Mouse (Mus musculus) liver, embryonic 15.5 days (tissue): ENCODE data around the gene Mpst. TPM values are rescaled to one million over a fixed set of nuclear protein-coding genes. Genes with fewer than 3 reads are reported as not detected.
A peak's percentile ranks its signal among the peaks of the same experiment; 100 is the strongest.

Experiments
- ATAC-seq: fragments of 200-750 bp; cut with Nextera tagmentation; 2 replicates; pipeline ENCODE4 v1.8.0; 2017; ENCODE audit warnings: moderate number of reproducible peaks, mild to moderate bottlenecking, moderate library complexity; ENCODE audit not compliant: insufficient read depth
- H3K27ac ChIP-seq: fragments of 300-500 bp; sonication (generic); replicated peaks from 2 replicates; pipeline ENCODE4 v1.5.1; 2015; ENCODE audit warnings: mild to moderate bottlenecking, inconsistent platforms
- H3K27me3 ChIP-seq: fragments of 300-500 bp; sonication (generic); 2 replicates; pipeline ENCODE4 v1.6.1; 2015; ENCODE audit warnings: mild to moderate bottlenecking, inconsistent platforms
- H3K36me3 ChIP-seq: fragments of 300-500 bp; sonication (generic); replicated peaks from 2 replicates; pipeline ENCODE4 v1.6.1; 2015; ENCODE audit warnings: moderate library complexity, mild to moderate bottlenecking, inconsistent platforms
- H3K4me1 ChIP-seq: fragments of 300-500 bp; sonication (generic); replicated peaks from 2 replicates; pipeline ENCODE4 v1.6.1; 2015; ENCODE audit warnings: inconsistent platforms
- H3K4me2 ChIP-seq: fragments of 300-500 bp; sonication (generic); 2 replicates; pipeline ENCODE4 v1.6.1; 2015; ENCODE audit warnings: moderate library complexity, mild to moderate bottlenecking, inconsistent platforms
- H3K4me3 ChIP-seq: fragments of 300-500 bp; sonication (generic); replicated peaks from 2 replicates; pipeline ENCODE4 v1.5.1; 2015; ENCODE audit warnings: mild to moderate bottlenecking, inconsistent platforms
- H3K9ac ChIP-seq: fragments of 300-500 bp; sonication (generic); 2 replicates; pipeline ENCODE4 v1.6.1; 2015; ENCODE audit warnings: moderate library complexity, mild to moderate bottlenecking, inconsistent platforms
- H3K9me3 ChIP-seq: fragments of 300-500 bp; sonication (generic); replicated peaks from 2 replicates; pipeline ENCODE4 v1.6.1; 2016; ENCODE audit warnings: inconsistent platforms
- WGBS: fragments of 180-500 bp; shearing (Covaris S2); methylation state at CpG from one replicate; pipeline ENCODE4 v1.1.7; 2015; ENCODE audit warnings: mixed read lengths; ENCODE audit not compliant: insufficient replicate concordance; 5-methylcytosine and 5-hydroxymethylcytosine counted together
- polyA plus RNA-seq: library from polyadenylated mRNA; unstranded; fragments of >200 nt; fragmentation: Nextera tagmentation; extraction: Ambion mirVana; gene quantifications from 2 replicates; pipeline ENCODE4 v1.2.1, GENCODE M21; 2015

Mpst gene
- polyA plus RNA-seq, 1 experiment from 2014 or later = 5.6 TPM

DNA sequence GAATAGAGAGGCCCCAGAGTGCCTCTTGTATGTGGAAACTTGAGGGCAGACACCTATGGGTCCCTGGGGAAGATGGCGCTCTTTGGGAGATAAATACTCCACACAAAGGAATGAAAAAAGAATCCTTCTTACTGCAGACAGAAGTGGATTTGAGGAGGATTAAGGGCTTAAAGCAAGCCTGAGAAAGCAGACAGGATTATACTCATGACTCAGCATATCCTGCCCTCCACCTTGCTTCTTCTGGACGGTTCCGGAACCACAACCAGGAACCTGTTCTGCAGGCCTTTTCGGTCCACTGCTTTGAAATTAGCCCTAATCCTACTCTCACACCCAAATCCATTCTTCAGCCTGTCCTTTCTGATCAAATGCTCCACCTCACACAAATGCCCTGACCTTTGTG, 24.1 kb upstream of the Mpst start:
- Histone ChIP-seq H3K4me2 (no peak overlapping the region), H3K27ac (no peak overlapping the region), H3K4me1 (peaks cover 12% of the 10 kb centered on the region), H3K27me3 (peaks cover 10% of the 10 kb centered on the region; the same call in 1 of the 2 replicates), H3K36me3 (no peaks in the 10 kb centered on the region), H3K9me3 (no peaks in the 10 kb centered on the region), H3K9ac (no peak overlapping the region), H3K4me3 (no peak overlapping the region)
- 71% methylated on average over 4 of the region's 4 CpGs for WGBS
- no peak for ATAC-seq

DNA sequence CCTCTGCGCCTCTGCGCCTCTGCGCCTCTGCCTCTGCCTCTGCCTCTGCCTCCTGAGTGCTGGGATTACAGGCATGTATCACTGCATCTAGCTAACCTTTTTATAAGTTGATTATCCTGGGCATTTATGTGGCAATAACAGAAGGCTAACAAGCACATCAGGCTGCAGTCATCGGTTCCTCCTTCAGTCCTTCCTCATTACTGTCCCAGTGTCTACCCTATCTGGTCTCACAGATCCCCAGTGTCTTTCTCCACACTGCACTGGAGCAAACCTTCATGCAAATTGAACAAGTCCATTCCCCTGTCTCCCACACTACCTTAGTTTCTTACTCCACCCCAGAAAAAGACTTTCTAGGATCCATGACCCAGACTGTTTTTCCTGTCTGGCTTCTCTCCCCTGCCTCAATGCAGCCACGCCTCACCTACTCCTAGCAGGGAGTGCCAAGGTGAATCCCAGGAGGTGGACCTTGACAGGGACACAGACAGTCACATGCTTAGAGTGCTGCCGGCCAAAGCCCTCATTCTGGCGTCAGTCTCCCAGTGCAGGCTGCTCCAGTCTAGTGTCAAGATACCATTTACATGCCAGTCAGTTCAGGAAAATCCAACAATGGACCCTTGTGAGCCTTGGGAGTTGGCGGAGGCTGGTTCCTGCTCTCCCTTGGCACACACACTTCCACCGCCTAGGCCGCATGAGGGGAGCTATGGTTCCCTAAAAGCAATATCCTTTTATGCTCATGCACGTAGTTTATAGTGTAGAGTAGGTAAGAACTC, 22.6 kb upstream of the Mpst start:
- no peaks in the 10 kb centered on the region for H3K9me3 ChIP-seq
- no peak overlapping the region for H3K4me3 ChIP-seq
- H3K27me3 ChIP-seq = peaks cover 10% of the 10 kb centered on the region; the same call in 1 of the 2 replicates
- H3K9ac ChIP-seq = no peak overlapping the region
- no peak for ATAC-seq
- H3K4me1 ChIP-seq = peaks cover 12% of the 10 kb centered on the region
- H3K36me3 ChIP-seq = no peaks in the 10 kb centered on the region
- H3K4me2 ChIP-seq = no peak overlapping the region
- H3K27ac ChIP-seq = no peak overlapping the region
- 67% methylated on average over 11 of the region's 11 CpGs for WGBS

DNA sequence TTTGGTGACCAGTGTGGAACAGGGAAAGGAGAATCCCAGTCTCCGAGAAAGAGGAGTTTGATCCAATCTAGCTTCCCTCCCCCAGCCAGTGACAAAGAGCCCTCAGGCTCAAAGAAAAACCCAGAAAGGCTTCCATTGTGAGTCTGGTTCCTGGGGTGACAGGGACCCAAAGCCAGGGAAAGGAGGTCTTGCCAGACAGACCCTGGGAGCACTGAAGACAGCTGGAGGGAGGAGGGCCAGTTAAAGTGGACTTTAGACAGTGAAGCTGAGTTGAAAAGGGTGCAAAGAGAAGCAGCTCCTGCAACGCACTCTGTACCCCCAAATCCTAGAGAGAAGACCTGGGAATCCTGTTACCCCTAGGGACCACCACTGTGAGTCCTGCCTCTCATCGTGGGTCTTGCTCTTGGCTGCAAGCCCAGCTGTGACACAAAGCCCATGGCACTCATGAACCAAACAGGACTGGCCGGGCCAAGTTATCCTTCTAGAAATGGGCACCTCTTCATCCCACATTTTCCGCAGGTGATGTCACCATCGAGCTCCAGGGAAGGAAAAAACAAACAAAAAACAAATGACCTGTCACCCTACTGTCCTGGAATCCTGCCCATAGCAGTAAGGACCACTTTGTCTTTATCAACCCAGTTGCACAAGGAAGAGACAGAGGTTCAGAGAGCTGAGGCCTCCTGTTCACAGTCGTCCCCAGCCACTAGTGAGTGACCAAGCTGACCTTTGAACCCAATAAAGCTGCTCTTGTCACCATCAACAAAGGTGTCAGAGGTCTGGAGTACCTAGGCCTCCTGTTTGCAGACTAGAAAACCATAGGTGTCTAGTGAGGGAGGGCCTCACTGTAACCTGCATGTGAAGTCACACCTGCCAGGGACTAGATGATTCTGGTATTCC, 21.7 kb upstream of the Mpst start:
- Histone ChIP-seq H3K27ac (no peak overlapping the region), H3K36me3 (no peaks in the 10 kb centered on the region), H3K4me2 (no peak overlapping the region), H3K9ac (no peak overlapping the region), H3K27me3 (peaks cover 10% of the 10 kb centered on the region; the same call in 1 of the 2 replicates), H3K4me1 (peaks cover 12% of the 10 kb centered on the region), H3K9me3 (no peaks in the 10 kb centered on the region), H3K4me3 (no peak overlapping the region)
- WGBS = 57% methylated on average over 7 of the region's 7 CpGs
- ATAC-seq = peak; percentile 45

DNA sequence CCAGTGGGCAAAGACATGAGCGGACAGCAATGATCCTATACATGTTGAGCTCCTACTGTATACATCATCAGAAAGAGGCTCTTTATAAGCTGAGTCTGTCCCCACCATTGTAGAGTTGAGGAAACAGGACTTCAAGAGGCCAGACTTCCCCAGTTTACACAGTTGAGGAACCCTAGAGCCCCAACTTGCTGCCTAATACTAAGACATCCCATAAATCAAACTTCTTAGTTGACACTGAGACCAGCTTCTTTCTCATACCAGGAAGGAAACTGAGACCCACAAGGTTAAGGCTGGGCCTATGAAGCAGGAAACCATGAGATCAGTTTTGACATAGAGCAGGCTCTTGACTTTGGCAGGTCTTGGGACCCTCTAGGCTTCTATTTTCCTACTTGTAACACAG, 20.7 kb upstream of the Mpst start:
- Histone ChIP-seq H3K9ac (no peak overlapping the region), H3K4me1 (peaks cover 12% of the 10 kb centered on the region), H3K36me3 (no peaks in the 10 kb centered on the region), H3K4me3 (no peak overlapping the region), H3K27ac (no peak overlapping the region), H3K27me3 (peaks cover 10% of the 10 kb centered on the region; the same call in 1 of the 2 replicates), H3K4me2 (no peak overlapping the region), H3K9me3 (no peaks in the 10 kb centered on the region)
- 58% methylated on average over 1 of the region's 1 CpGs for WGBS
- ATAC-seq = no peak

DNA sequence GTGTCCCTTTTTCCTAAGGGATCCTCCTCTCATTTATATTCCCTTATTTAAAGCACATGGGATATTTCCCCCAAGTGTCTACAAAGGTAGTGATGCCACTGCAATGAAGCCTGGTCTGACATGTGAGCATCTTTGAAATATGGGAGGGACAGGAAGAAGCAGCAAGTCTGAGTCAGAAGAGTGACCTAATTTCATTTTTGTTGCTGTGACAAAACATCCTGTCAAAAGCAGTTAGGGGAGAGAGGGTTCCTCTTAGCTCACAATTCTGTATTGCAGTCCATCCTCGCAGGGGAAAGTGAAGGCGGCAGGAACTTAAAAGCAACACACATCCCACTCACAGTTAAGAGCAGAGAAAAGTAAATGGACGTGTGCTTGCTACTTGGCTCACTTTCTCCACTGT, 15.4 kb upstream of the Mpst start:
- no peak overlapping the region for H3K9ac ChIP-seq
- H3K36me3 ChIP-seq = no peaks in the 10 kb centered on the region
- H3K4me3 ChIP-seq = no peak overlapping the region
- H3K4me1 ChIP-seq = no peaks in the 10 kb centered on the region
- 45% methylated on average over 3 of the region's 3 CpGs for WGBS
- no peak overlapping the region for H3K27ac ChIP-seq
- no peaks in the 10 kb centered on the region for H3K9me3 ChIP-seq
- no peak for ATAC-seq
- peaks cover 21% of the 10 kb centered on the region for H3K27me3 ChIP-seq
- no peak overlapping the region for H3K4me2 ChIP-seq

DNA sequence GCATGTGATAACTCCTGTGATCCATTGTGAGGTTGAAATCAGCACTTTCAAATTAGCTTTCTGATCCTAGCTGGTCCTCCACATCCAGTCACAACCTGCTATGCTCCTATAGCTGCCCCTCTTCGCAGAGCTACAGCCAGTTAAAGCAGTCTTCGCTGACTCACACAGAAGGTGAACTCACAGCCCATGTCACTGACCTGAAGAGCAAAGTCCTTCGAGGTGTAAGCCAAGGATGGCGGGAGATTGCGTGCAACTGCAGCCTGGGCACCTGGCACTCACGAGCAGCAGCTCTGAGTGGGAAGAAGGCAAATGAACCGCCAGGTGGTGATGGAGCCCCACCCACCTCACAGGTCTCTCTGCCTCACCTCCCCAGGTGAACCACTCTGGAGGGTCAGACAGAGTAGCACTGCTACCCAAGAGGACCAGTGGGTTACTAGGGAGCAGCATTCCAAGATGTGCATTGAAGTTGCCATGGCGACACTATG, 10.7 kb upstream of the Mpst start, which contains the start of gene Tex33:
Gene Tex33 (minus strand): TSS at position 435 of the 485 bp plus-strand sequence.
- Histone ChIP-seq H3K4me1 (peaks cover under 1% of the 10 kb centered on the region; the same call in 1 of the 2 replicates), H3K4me2 (no peak within 1 kb of the TSS), H3K27me3 (peaks cover 17% of the 10 kb centered on the region), H3K36me3 (peaks cover 11% of the 10 kb centered on the region; the same call in 1 of the 2 replicates), H3K4me3 (no peak within 1 kb of the TSS), H3K27ac (no peak within 1 kb of the TSS), H3K9me3 (no peaks in the 10 kb centered on the region), H3K9ac (no peak within 1 kb of the TSS)
- no peak for ATAC-seq
- whole genome bisulfite sequencing = 81% methylated on average over 8 of the region's 8 CpGs

DNA sequence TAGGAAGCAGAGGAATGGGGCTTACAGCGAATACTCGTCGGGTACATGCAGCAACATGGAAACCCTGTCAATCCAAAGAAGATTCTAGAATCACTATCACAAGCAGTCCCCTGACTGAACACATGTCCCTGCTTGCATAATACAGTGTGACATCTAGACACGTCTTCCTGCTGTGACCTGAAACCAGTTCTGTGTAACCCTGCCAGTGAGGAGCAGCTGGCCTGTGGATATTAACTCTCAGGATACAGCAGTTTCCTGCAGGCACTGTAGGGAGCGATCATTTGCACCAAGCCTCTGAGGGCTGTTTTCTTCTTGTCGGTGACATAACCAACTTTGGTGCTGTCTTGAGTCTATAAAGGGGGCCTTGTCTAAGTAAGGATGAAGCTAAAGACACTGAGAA, 4.9 kb upstream of the Mpst start:
- peak overlapping the region; percentile 99 for H3K27ac ChIP-seq
- no peak for ATAC-seq

DNA sequence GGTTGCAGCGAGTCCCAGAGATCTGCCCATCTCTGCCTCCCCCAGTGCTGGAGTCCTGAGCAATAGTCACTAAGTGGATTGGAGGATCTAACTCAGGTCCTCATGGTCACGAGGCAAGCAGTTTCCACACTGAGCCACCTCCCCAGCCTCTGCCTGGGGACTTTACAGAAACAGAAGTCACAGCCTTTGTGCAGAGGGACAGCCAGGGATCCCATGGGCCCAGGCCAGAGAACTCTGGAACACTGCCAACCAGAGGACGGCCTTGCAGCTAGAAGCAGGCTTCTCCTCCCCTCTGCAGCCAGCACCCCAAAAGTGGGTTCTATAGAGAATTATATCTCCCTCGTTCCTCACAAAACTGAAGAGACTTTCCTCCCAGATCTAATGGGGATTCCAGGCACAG, 4.3 kb upstream of the Mpst start:
- H3K9me3 ChIP-seq = no peaks in the 10 kb centered on the region
- H3K9ac ChIP-seq = no peak overlapping the region
- H3K4me1 ChIP-seq = peaks cover 54% of the 10 kb centered on the region
- WGBS = 58% methylated on average over 4 of the region's 4 CpGs
- H3K4me3 ChIP-seq = 0 out of 2 replicates have a peak overlapping the region, but pooled peaks have one; percentile 10
- H3K4me2 ChIP-seq = peak overlapping the region; percentile 96
- peak overlapping the region; percentile 99 for H3K27ac ChIP-seq
- H3K27me3 ChIP-seq = no peaks in the 10 kb centered on the region
- peaks cover 11% of the 10 kb centered on the region; the same call in 1 of the 2 replicates for H3K36me3 ChIP-seq
- ATAC-seq = no peak

More for the DNA sequence above, 4.9 kb upstream of the Mpst start:
- 0 out of 2 replicates have a peak overlapping the region, but pooled peaks have one; percentile 96 for H3K4me2 ChIP-seq
- H3K9ac ChIP-seq = no peak overlapping the region
- 51% methylated on average over 6 of the region's 6 CpGs for WGBS
- H3K4me3 ChIP-seq = no peak overlapping the region
- H3K4me1 ChIP-seq = peaks cover 54% of the 10 kb centered on the region
- 0 out of 2 replicates have a peak, but pooled peaks cover 2% of the 10 kb centered on the region for H3K27me3 ChIP-seq
- peaks cover 11% of the 10 kb centered on the region; the same call in 1 of the 2 replicates for H3K36me3 ChIP-seq
- H3K9me3 ChIP-seq = no peaks in the 10 kb centered on the region

DNA sequence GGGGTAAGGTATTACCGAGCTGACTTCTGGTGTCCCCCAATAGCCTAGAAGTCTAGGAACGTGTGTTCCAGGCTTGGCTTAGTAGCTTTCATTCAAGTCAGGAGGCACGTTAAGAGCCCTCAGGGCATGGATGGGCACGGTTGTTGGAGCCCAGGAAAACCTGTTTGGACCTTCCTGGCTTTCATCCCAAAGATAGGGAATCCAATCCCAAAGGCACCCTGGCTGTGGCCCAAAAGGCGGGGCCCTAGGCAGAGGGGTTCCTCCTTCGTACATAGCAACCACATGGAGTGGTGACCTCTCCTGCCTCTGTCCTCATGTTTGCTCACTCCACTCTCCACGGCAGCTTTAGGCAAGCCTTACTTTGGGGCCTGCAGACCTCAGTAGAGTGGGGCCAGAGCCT, 3.8 kb upstream of the Mpst start:
- 72% methylated on average over 7 of the region's 7 CpGs for WGBS
- no peak for ATAC-seq
- no peak overlapping the region for H3K9ac ChIP-seq
- H3K4me2 ChIP-seq = peak overlapping the region; percentile 96
- H3K9me3 ChIP-seq = no peaks in the 10 kb centered on the region
- H3K27me3 ChIP-seq = no peaks in the 10 kb centered on the region
- peak overlapping the region; percentile 99 for H3K27ac ChIP-seq
- H3K4me1 ChIP-seq = peaks cover 58% of the 10 kb centered on the region
- H3K4me3 ChIP-seq = 0 out of 2 replicates have a peak overlapping the region, but pooled peaks have one; percentile 10
- H3K36me3 ChIP-seq = peaks cover 11% of the 10 kb centered on the region; the same call in 1 of the 2 replicates

DNA sequence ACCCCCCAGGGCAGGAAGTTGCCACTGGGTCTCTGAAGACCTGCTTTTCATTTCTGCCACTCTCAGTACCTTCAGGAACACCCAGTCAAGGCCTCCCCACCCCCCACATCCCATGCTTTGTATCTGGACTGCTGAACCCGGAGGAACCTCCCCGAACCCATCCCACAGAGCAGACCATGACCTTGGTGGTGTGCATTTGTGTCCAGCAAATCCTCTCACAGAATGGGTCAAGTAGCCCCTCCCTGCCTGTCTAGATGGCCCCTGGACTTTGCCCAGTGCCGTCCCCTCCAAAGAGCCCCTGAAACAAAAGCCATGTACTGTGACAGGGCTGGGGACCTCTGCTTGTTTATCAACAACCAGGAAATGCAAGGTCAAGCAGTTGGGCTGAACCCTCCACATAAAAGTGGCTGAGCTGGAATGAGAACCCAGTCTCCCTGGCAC, 2.9 kb upstream of the Mpst start:
- H3K36me3 ChIP-seq = peaks cover 17% of the 10 kb centered on the region; the same call in 1 of the 2 replicates
- WGBS = 54% methylated on average over 3 of the region's 3 CpGs
- peaks cover 67% of the 10 kb centered on the region for H3K4me1 ChIP-seq
- H3K9ac ChIP-seq = peak overlapping the region; percentile 93
- no peaks in the 10 kb centered on the region for H3K9me3 ChIP-seq
- H3K27me3 ChIP-seq = no peaks in the 10 kb centered on the region
- peak overlapping the region; percentile 99 for H3K27ac ChIP-seq
- peak overlapping the region; percentile 96 for H3K4me2 ChIP-seq
- H3K4me3 ChIP-seq = peak overlapping the region; percentile 78
- ATAC-seq = peak; percentile 2; the same call in 1 of the 2 replicates
